Mouse (Mus musculus): ENCODE measurements at regions not wholly inside any gene's neighbourhood (a gene's known extent, or its start where the extent isn't known, plus 50 kb on each side); places are given as distances from the start of the nearest gene placed in this dataset.

GRCm38 (mm10) chr4:21441274-21441673 is 244.5 kb downstream of the Prdm13 start:
- TF ChIP-seq EP300 (IDR thresholded peaks at IDR 0.05; ENCODE audit: low read depth) = no peak
- no peak for TF ChIP-seq CTCF (IDR thresholded peaks at IDR 0.05; ENCODE audit: low read depth)

All from liver, postnatal 0 days (tissue).